Mouse (Mus musculus): ENCODE data around the gene Ltc4s. TPM values are rescaled to one million over a fixed set of nuclear protein-coding genes. Genes with fewer than 3 reads are reported as not detected.

Ltc4s gene
- polyA plus RNA-seq, 1 experiment = 9.0 TPM

DNA sequence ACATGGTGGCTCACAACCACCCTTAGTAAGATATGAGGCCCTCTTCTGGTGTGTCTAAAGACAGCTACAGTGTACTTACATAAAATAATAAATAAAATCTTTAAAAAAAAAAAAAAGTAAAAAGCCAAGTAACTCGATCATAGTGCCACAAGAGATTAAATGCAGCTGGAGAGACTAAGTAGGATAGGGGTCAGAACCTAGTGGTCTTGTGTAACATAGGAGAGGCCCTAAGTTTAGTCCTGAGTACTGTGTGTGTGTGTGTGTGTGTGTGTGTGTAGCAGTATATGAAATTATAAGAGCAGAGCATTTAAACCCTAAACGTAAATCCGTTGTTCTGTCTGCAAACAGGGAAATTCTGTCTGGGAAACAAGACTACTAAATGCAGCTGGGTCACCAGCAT lies 46.1 kb downstream of the Ltc4s start:
- WGBS = 88% methylated on average over 3 of the region's 3 CpGs
- no peak for TF ChIP-seq CTCF (IDR thresholded peaks at IDR 0.05; ENCODE audit: borderline replicate concordance, insufficient read depth, low read depth, low read length)
- TF ChIP-seq POLR2A (IDR thresholded peaks at IDR 0.05; ENCODE audit: borderline replicate concordance, insufficient read depth, low read length) = no peak
- H3K4me1 ChIP-seq (ENCODE audit: control insufficient read depth, insufficient read depth, low read length) = no peaks in the 10 kb centered on the region
- H3K27me3 ChIP-seq (ENCODE audit: control insufficient read depth, insufficient read depth, low read length) = no peaks in the 10 kb centered on the region
- H3K27ac ChIP-seq (ENCODE audit: insufficient read depth, low read length) = no peak overlapping the region
- no peak for DNase-seq
- no peak overlapping the region for H3K4me3 ChIP-seq (replicated peaks; ENCODE audit: insufficient read depth, low read depth, low read length)

DNA sequence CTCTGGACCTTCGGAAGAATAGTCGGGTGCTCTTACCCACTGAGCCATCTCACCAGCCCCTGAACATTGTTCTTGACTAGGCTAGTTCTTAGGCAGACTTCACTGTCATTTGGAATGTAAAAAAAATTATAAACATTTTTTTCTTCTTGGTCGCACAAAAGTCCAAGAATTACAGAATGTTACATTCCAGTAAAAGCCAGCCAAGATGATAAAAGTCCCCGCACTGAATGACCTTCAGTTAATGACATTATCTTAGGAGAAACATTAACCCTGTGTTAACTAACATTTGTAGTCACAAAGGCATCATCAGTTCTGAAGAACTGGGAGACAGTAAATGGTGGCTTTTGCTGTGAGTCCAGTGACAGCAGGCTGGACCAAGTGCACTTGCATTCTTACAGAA lies 48.1 kb downstream of the Ltc4s start:
- Histone ChIP-seq H3K4me3 (replicated peaks; ENCODE audit: insufficient read depth, low read depth, low read length) (no peak overlapping the region), H3K4me1 (ENCODE audit: control insufficient read depth, insufficient read depth, low read length) (no peaks in the 10 kb centered on the region), H3K27ac (ENCODE audit: insufficient read depth, low read length) (no peak overlapping the region), H3K27me3 (ENCODE audit: control insufficient read depth, insufficient read depth, low read length) (no peaks in the 10 kb centered on the region)
- no peak for TF ChIP-seq POLR2A (IDR thresholded peaks at IDR 0.05; ENCODE audit: borderline replicate concordance, insufficient read depth, low read length)
- no peak for TF ChIP-seq CTCF (IDR thresholded peaks at IDR 0.05; ENCODE audit: borderline replicate concordance, insufficient read depth, low read depth, low read length)
- DNase-seq = no peak
- WGBS = 87% methylated on average over 4 of the region's 4 CpGs

DNA sequence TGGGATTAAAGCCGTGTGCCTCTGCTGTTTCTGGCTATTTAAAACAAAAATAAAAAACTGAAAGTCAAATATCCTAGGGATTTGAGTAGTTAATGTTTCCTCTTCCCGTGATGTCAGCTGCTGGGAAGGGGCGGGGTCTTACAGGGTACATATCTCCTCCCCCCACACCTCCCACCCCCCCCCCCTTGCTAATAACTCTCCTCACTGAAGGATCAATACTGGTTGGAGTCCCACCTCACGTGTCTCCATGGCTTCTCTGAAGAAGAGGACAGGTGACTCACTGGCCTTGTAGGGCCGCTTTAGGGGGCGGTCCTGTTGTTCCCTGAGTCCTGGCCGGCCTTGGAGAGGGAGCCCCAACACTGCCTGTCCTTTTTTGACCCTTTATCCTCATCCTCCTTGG lies 49.7 kb downstream of the Ltc4s start:
- no peaks in the 10 kb centered on the region for H3K27me3 ChIP-seq (ENCODE audit: control insufficient read depth, insufficient read depth, low read length)
- no peak for TF ChIP-seq POLR2A (IDR thresholded peaks at IDR 0.05; ENCODE audit: borderline replicate concordance, insufficient read depth, low read length)
- no peak for TF ChIP-seq CTCF (IDR thresholded peaks at IDR 0.05; ENCODE audit: borderline replicate concordance, insufficient read depth, low read depth, low read length)
- no peak for DNase-seq
- no peaks in the 10 kb centered on the region for H3K4me1 ChIP-seq (ENCODE audit: control insufficient read depth, insufficient read depth, low read length)
- no peak overlapping the region for H3K4me3 ChIP-seq (replicated peaks; ENCODE audit: insufficient read depth, low read depth, low read length)
- 79% methylated on average over 7 of the region's 7 CpGs for WGBS
- H3K27ac ChIP-seq (ENCODE audit: insufficient read depth, low read length) = no peak overlapping the region

Other genes with a start within 250 kb of the Ltc4s start
- gene Rnf130, start 213.3 kb downstream of the Ltc4s start, polyA plus RNA-seq (2012; rRNA removed) = 76.6 and 77.8 TPM in 2 replicates
- 118 and 124 TPM in 2 replicates for gene Tbc1d9b, start 107.2 kb downstream of the Ltc4s start, polyA plus RNA-seq (2012; rRNA removed)
- 22.5 and 24.2 TPM in 2 replicates for gene Mrnip, start 64.2 kb downstream of the Ltc4s start, polyA plus RNA-seq (2012; rRNA removed)
- gene Sqstm1, start 27.8 kb downstream of the Ltc4s start, polyA plus RNA-seq (2012; rRNA removed) = 377 and 381 TPM in 2 replicates
- gene Mgat4b, start 27.7 kb downstream of the Ltc4s start, polyA plus RNA-seq (2012; rRNA removed) = 65.1 and 68.9 TPM in 2 replicates
- gene Maml1, start 53.7 kb upstream of the Ltc4s start, polyA plus RNA-seq (2012; rRNA removed) = 8.6 and 9.2 TPM in 2 replicates
- gene Canx, start 87.1 kb upstream of the Ltc4s start, polyA plus RNA-seq (2012; rRNA removed) = 215 and 264 TPM in 2 replicates
- 0.34 and 0.63 TPM in 2 replicates for gene Cby3, start 115.8 kb upstream of the Ltc4s start, polyA plus RNA-seq (2012; rRNA removed)
- gene Hnrnph1, start 138.4 kb upstream of the Ltc4s start, polyA plus RNA-seq (2012; rRNA removed) = 264 and 318 TPM in 2 replicates
- gene Rufy1, start 192.5 kb upstream of the Ltc4s start, polyA plus RNA-seq (2012; rRNA removed) = 35.6 and 38.3 TPM in 2 replicates

All from cerebellum, adult 2 months (tissue).